Mouse (Mus musculus) stomach, embryonic 15.5 days (tissue): ENCODE results near the gene Svop. TPM values are rescaled to one million over a fixed set of nuclear protein-coding genes. Genes with fewer than 3 reads are reported as not detected.

Experiments used
- ATAC-seq: fragments of 200-750 bp; cut with Nextera tagmentation; 2 replicates; pipeline ENCODE4 v1.8.0; 2017; ENCODE audit warnings: low read depth, moderate number of reproducible peaks, moderate TSS enrichment; ENCODE audit not compliant: insufficient read depth, low FRiP score
- H3K27ac ChIP-seq: fragments of 300-500 bp; sonication (generic); 2 replicates; pipeline ENCODE4 v1.5.1; 2015; ENCODE audit warnings: mild to moderate bottlenecking, inconsistent platforms
- H3K27me3 ChIP-seq: fragments of 300-500 bp; sonication (generic); replicated peaks from 2 replicates; pipeline ENCODE4 v1.6.1; 2015; ENCODE audit warnings: inconsistent platforms
- H3K36me3 ChIP-seq: fragments of 300-500 bp; sonication (generic); 2 replicates; pipeline ENCODE4 v1.6.1; 2015; ENCODE audit warnings: inconsistent platforms
- H3K4me1 ChIP-seq: fragments of 300-500 bp; sonication (generic); 2 replicates; pipeline ENCODE4 v1.6.1; 2015; ENCODE audit warnings: inconsistent platforms
- H3K4me2 ChIP-seq: fragments of 300-500 bp; sonication (generic); 2 replicates; pipeline ENCODE4 v1.6.1; 2015; ENCODE audit warnings: mild to moderate bottlenecking, inconsistent platforms
- H3K4me3 ChIP-seq: fragments of 300-500 bp; sonication (generic); replicated peaks from 2 replicates; pipeline ENCODE4 v1.5.1; 2015; ENCODE audit warnings: inconsistent platforms
- H3K9ac ChIP-seq: fragments of 300-500 bp; sonication (generic); 2 replicates; pipeline ENCODE4 v1.6.1; 2015; ENCODE audit warnings: inconsistent platforms
- H3K9me3 ChIP-seq: fragments of 300-500 bp; sonication (generic); 2 replicates; pipeline ENCODE4 v1.6.1; 2016; ENCODE audit warnings: inconsistent platforms
- WGBS: fragments of 180-500 bp; shearing (Covaris S2); methylation state at CpG from one replicate; pipeline ENCODE4 v1.1.7; 2015; 5-methylcytosine and 5-hydroxymethylcytosine counted together
- polyA plus RNA-seq: library from polyadenylated mRNA; unstranded; fragments of >200 nt; fragmentation: Nextera tagmentation; extraction: Ambion mirVana; gene quantifications from 2 replicates; pipeline ENCODE4 v1.2.1, GENCODE M21; 2015

Svop gene
- polyA plus RNA-seq, 1 experiment from 2014 or later: 1.9 TPM

DNA sequence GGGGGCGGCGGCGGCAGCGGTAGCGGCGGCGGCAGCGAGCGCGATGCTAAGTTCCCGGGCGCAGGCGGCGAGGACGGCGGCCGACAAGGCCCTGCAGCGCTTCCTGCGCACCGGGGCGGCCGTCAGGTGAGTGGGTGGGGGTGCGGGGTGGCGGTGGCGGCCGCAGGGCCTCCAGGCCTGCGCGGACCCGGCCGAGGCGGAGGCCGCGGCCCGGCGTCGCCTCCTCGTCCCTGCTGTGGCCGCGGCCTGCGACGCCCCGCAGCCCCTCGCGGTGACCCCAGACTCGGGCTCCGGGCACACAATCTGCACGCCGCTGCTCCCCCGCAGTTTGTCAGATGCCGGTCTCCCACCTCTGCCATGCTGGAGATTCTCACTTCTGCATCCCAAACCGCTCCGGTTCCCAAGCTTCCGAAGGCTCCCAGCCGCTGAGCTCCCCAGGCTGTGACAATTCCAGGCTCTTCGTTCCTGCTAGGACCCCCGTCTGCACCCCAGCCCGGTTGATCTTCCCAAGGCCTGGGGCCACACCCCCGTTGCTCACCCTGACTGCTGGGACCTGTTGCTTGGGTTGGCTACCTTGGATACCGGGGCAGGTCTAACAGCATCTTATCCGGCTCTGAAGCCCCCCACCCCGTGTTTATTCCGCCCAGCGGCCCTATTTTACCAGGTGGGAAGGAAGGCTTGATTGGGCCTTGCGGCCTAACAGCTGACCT lies 9.2 kb upstream of the Svop start:
- Histone ChIP-seq H3K4me3 (peak overlapping the region; percentile 95), H3K36me3 (peaks cover 7% of the 10 kb centered on the region), H3K4me2 (peak overlapping the region; percentile 96), H3K27ac (peak overlapping the region; percentile 59), H3K4me1 (peaks cover 13% of the 10 kb centered on the region), H3K27me3 (no peaks in the 10 kb centered on the region), H3K9me3 (no peaks in the 10 kb centered on the region), H3K9ac (peak overlapping the region; percentile 91)
- WGBS: 2% methylated on average over 60 of the region's 64 CpGs
- peak; percentile 72; the same call in 1 of the 2 replicates for ATAC-seq

DNA sequence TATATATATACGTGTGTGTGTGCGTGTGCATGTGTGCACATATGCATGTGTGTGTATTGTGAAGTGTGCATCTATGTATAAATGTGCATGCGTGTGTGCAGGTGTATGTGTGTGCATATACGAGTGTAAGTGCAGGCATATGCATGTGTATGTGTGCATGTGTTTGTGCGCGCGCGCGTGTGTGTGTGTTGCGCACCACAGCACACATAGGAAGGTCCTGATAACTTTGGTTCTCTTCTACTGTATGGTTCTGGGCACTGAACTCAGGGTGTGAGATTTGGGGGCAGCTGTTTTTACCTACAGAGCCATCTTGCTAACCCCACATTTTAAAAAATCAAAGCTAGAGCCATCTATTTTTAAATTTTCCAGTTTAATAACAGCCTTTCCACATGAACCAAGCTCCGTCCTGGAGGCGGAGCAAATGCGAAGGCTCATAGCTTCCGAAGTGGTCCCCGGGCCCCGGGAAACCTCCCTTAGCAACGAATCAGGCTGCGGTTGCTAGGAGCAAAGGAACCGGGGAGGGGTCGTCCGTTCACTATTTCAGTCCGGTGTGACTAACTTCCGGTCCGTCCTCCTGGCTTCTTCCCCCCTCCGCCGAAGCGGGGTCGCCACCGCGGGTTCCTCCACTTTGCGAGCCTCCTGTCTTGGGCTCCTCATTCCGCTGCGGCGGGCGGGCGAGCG lies 8.5 kb upstream of the Svop start:
- 7% methylated on average over 37 of the region's 37 CpGs for WGBS
- Histone ChIP-seq H3K4me3 (peak overlapping the region; percentile 95), H3K27ac (peak overlapping the region; percentile 59), H3K9ac (peak overlapping the region; percentile 91), H3K4me2 (peak overlapping the region; percentile 96), H3K27me3 (no peaks in the 10 kb centered on the region), H3K36me3 (no peaks in the 10 kb centered on the region), H3K4me1 (peaks cover 13% of the 10 kb centered on the region), H3K9me3 (no peaks in the 10 kb centered on the region)
- peak; percentile 90 for ATAC-seq

DNA sequence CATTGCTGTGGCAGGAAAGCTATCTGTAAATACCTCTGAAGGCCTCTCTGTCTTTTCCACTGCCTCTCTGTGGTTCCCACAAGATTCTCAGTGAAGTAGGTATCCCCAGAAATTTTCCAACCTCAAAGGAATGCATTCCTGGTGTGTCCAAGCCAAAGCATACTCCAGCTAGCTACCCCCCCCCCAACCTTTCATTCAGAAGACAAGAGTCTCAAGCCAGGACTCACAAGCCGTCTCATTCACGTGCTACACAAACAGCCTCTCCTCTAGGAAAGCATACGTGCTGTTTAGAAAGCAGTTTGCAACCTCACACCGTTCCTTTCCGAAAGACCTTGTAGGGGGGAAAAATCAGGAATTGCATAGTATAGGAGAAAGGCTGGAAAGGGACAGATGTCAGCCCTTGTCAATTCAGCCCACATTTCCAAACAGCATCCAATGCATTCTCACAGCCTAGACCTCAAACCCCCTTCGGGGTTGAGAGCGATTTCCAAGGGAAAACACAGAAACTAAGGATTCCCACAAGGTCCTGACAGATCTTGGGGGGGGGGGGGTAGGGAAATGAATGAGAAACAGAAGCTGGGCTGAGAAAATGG lies 853 bp downstream of the Svop start:
- no peak overlapping the region for H3K4me3 ChIP-seq
- 0 out of 2 replicates have a peak overlapping the region, but pooled peaks have one; percentile 54 for H3K4me2 ChIP-seq
- no peak for ATAC-seq
- H3K9me3 ChIP-seq: no peaks in the 10 kb centered on the region
- 20% methylated on average over 7 of the region's 7 CpGs for WGBS
- H3K9ac ChIP-seq: no peak overlapping the region
- no peaks in the 10 kb centered on the region for H3K36me3 ChIP-seq
- no peak overlapping the region for H3K27ac ChIP-seq
- no peaks in the 10 kb centered on the region; the same call in 1 of the 2 replicates for H3K27me3 ChIP-seq
- peaks cover 8% of the 10 kb centered on the region; the same call in 1 of the 2 replicates for H3K4me1 ChIP-seq

DNA sequence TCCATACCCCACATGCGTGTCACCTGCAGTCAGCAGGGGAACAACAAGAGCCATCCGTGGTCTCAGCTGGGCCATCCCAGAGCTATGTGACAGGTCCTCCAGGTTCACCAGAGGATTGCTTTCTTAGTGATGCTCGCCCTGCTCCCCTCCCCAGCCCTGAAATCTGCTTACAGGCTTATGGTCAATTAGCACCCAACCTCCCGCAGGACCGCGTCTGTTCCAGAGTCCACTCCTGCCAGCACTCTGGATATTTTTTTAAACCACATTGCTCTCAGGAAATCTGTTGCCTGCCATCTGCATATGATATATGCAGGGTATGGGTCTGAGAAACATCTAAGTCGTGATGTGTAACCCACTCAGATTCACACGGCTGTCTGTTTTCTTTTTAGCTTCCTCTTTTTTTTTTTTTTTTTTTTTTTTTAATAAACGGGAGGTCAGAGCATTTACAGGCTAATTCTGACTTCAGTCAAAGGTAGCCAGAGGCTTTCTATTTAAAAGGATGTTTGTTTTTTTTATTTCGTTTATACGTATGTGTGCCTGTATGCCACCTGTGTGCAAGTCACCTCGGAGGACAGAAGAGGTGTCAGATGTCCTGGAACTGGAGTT lies 3.4 kb downstream of the Svop start:
- no peak for ATAC-seq
- no peaks in the 10 kb centered on the region; the same call in 1 of the 2 replicates for H3K27me3 ChIP-seq
- H3K4me1 ChIP-seq: peaks cover 8% of the 10 kb centered on the region; the same call in 1 of the 2 replicates
- no peak overlapping the region for H3K4me2 ChIP-seq
- no peak overlapping the region for H3K9ac ChIP-seq
- no peak overlapping the region for H3K27ac ChIP-seq
- H3K9me3 ChIP-seq: no peaks in the 10 kb centered on the region
- H3K4me3 ChIP-seq: no peak overlapping the region
- no peaks in the 10 kb centered on the region for H3K36me3 ChIP-seq
- 66% methylated on average over 12 of the region's 12 CpGs for WGBS

DNA sequence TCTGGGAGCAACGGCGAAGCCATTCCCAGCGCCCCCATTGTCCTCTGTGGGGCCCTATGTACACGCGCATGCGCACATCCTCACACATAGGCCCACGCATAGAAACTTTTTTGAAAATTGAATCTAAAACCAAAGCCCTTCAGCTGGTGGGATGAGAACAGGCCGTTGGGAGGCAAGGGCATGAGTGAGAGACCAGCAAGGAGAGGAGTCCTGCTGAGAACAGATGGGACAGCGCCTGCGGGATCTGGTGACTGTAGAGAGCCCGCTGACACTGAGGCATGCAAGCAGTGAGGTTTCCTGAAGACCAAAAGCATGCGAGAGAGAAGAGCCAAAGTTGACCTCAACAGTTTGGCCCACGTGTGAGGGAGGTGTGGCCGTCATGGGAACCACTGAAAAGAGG lies 5.9 kb downstream of the Svop start:
- H3K27ac ChIP-seq: no peak overlapping the region
- ATAC-seq: no peak
- WGBS: 75% methylated on average over 14 of the region's 14 CpGs
- H3K4me3 ChIP-seq: no peak overlapping the region
- no peaks in the 10 kb centered on the region for H3K4me1 ChIP-seq
- no peaks in the 10 kb centered on the region; the same call in 1 of the 2 replicates for H3K27me3 ChIP-seq
- H3K36me3 ChIP-seq: no peaks in the 10 kb centered on the region
- no peak overlapping the region for H3K9ac ChIP-seq
- no peaks in the 10 kb centered on the region for H3K9me3 ChIP-seq
- H3K4me2 ChIP-seq: no peak overlapping the region

DNA sequence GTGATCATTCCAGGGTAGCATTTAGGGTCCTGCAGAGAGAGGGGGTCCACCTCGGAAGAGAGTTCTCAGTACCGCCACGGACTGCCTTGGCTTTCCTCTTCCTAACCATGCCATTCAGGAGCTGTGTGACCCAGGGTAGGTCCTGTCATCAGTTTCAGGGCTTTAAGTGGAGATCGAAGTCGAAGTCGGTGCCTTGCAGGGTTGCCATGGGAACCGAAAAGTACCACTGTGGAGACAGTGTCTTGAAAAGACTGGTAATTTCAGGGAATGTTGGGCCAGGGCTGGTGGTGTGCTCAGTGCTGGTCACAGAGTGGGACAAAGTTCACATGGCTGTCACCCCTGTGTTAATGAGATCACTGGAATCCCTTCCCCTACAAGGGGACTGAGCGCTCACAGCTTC lies 14.4 kb downstream of the Svop start:
- H3K4me2 ChIP-seq: no peak overlapping the region
- H3K27ac ChIP-seq: no peak overlapping the region
- H3K9ac ChIP-seq: no peak overlapping the region
- no peak for ATAC-seq
- 68% methylated on average over 8 of the region's 8 CpGs for WGBS
- H3K4me3 ChIP-seq: no peak overlapping the region
- no peaks in the 10 kb centered on the region for H3K9me3 ChIP-seq
- no peaks in the 10 kb centered on the region for H3K4me1 ChIP-seq
- H3K36me3 ChIP-seq: no peaks in the 10 kb centered on the region
- no peaks in the 10 kb centered on the region for H3K27me3 ChIP-seq

DNA sequence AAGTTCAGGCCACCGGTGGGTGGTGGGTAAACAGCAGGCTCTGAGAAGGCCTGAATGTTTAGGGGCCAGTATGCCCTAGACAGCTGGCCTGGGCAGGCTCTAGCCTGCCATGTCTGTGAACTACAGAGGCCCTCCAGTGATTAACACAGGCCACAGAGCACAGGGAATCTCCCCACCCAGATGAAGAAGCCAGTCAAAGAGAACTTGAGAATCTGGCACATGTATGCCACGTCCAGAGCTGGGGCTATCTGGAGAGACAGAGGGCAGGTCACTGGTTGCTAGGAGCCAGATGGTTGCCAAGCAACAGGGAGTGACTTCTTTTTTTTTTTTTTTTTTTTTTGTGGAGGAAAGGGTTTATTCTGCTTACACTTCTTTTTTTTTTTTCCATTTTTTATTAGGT lies 19.1 kb downstream of the Svop start:
- no peak overlapping the region for H3K9ac ChIP-seq
- no peak for ATAC-seq

DNA sequence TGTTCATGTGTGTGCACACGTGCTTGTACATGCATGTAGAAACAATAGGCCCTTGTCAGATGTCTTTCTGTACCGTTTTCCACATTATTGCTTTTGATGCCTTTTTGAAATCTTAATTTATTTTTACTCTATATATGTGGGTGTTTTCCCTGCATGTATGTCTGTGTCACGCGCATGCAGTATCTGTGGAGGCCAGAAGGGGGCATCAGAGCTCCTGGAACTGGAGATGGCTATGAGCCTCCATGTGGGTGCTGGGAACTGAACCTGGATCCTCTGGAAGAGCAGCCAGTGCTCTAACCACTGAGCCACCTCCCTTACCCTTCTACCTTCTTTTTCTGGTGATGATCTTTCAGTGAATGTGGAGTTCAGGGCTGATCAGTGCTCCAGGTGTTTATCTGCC lies 20.5 kb downstream of the Svop start:
- ATAC-seq: no peak
- no peaks in the 10 kb centered on the region for H3K27me3 ChIP-seq
- WGBS: 91% methylated on average over 4 of the region's 4 CpGs
- H3K4me1 ChIP-seq: no peaks in the 10 kb centered on the region
- no peak overlapping the region for H3K4me2 ChIP-seq
- no peak overlapping the region for H3K9ac ChIP-seq
- H3K4me3 ChIP-seq: no peak overlapping the region
- no peak overlapping the region for H3K27ac ChIP-seq
- H3K9me3 ChIP-seq: no peaks in the 10 kb centered on the region
- no peaks in the 10 kb centered on the region for H3K36me3 ChIP-seq

More for the DNA sequence above, 19.1 kb downstream of the Svop start:
- Histone ChIP-seq H3K4me1 (no peaks in the 10 kb centered on the region), H3K27ac (no peak overlapping the region), H3K4me2 (no peak overlapping the region), H3K36me3 (no peaks in the 10 kb centered on the region), H3K9me3 (no peaks in the 10 kb centered on the region), H3K4me3 (no peak overlapping the region), H3K27me3 (no peaks in the 10 kb centered on the region)
- 45% methylated on average over 2 of the region's 2 CpGs for WGBS

DNA sequence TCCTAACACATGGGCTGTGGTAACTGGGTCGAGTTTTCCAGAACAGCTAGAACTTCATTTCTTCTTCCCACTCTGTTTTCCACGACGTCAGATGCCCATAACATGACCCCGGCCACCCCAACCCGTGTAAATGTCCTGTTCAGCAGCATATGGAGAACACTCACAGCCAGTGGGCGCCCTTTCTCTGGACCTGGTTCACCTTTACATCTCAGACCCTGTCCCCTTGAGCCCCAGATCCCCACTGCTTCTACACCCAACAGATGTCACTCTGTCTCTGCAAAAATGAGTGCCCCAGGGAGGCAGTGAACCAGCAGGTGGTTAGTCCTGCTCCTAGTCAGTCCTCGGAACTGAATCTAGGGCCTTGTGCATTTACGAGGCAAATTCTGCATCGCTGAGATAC lies 23.4 kb downstream of the Svop start:
- Histone ChIP-seq H3K9me3 (no peaks in the 10 kb centered on the region), H3K27ac (no peak overlapping the region), H3K4me3 (no peak overlapping the region), H3K4me2 (no peak overlapping the region), H3K36me3 (no peaks in the 10 kb centered on the region), H3K9ac (no peak overlapping the region), H3K27me3 (no peaks in the 10 kb centered on the region), H3K4me1 (no peaks in the 10 kb centered on the region)
- ATAC-seq: no peak
- WGBS: 71% methylated on average over 9 of the region's 9 CpGs

DNA sequence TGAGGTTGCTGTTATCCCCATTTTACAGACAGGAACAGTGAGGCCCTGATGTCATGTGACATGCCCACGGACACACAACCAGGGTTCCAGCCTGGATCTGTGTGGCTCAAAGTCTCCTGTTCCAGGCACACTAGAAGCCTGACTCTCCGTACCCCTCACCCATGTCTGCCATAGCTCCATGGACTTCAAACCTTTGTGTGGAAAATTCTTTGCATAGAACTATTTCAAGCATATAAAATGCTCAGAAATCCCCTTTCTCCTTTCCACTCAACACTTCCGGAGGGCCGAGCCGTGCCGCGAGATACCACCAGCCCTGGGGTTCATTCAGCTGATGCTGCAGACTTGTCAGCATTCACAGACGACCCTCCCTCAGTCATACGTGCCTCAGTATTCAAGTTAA lies 23.8 kb downstream of the Svop start:
- no peak overlapping the region for H3K9ac ChIP-seq
- H3K36me3 ChIP-seq: no peaks in the 10 kb centered on the region
- no peak for ATAC-seq
- H3K27ac ChIP-seq: no peak overlapping the region
- no peak overlapping the region for H3K4me3 ChIP-seq
- H3K4me2 ChIP-seq: no peak overlapping the region
- no peaks in the 10 kb centered on the region for H3K27me3 ChIP-seq
- no peaks in the 10 kb centered on the region for H3K9me3 ChIP-seq
- WGBS: 83% methylated on average over 9 of the region's 9 CpGs
- no peaks in the 10 kb centered on the region for H3K4me1 ChIP-seq

DNA sequence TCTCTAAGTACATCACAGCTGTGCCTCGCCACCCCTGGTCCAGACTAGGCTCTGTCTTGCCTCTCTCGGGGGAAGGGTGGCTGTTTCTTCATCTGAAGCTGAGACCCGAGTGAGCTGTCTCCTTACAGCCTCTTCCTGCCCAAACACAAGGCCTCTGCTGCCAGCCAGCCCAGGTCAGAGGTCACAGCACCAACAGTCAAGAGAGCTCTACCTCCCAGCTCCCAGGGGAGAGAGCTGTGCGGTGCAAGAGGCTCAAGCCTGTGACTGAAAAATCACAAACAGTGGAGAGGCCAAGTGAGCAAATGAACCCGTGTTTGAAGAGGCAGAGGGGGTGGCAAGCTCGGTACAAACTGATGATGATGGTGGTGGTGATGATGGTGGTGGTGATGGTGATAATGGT lies 24.8 kb downstream of the Svop start:
- H3K9ac ChIP-seq: no peak overlapping the region
- H3K36me3 ChIP-seq: no peaks in the 10 kb centered on the region
- no peak overlapping the region for H3K4me3 ChIP-seq
- 48% methylated on average over 6 of the region's 6 CpGs for WGBS
- H3K27ac ChIP-seq: no peak overlapping the region
- no peak overlapping the region for H3K4me2 ChIP-seq
- no peaks in the 10 kb centered on the region for H3K9me3 ChIP-seq
- H3K27me3 ChIP-seq: no peaks in the 10 kb centered on the region
- no peaks in the 10 kb centered on the region for H3K4me1 ChIP-seq
- ATAC-seq: no peak

DNA sequence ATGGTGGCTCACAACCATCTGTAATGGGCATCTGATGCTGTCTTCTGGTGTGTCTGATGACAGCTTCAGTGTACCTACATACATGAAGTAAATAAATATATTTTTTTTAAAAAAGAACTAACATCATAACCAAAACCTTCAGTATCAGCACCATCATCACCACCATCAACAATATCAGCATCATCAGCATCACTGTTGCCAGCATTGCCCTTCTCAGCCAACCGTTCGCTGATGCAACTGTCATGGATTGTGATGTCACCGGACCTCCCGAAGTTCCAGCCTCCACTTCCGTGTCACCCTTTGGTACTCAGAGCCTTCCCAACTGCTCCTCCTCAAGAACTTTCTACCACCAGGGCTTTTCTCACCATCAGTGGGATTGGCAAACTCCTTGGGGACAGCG lies 26.2 kb downstream of the Svop start, which contains the start of gene Usp30:
Usp30 (plus strand) TSS at position 301 of the 400 bp plus-strand sequence.
- no peaks in the 10 kb centered on the region for H3K27me3 ChIP-seq
- H3K36me3 ChIP-seq: no peaks in the 10 kb centered on the region
- no peak within 1 kb of the TSS for H3K4me2 ChIP-seq
- H3K4me1 ChIP-seq: no peaks in the 10 kb centered on the region
- H3K27ac ChIP-seq: no peak within 1 kb of the TSS
- 91% methylated on average over 6 of the region's 6 CpGs for WGBS
- no peak for ATAC-seq
- H3K4me3 ChIP-seq: no peak within 1 kb of the TSS
- H3K9ac ChIP-seq: no peak within 1 kb of the TSS
- H3K9me3 ChIP-seq: no peaks in the 10 kb centered on the region
